Mouse (Mus musculus): Measurements from ENCODE around the gene Bcr. TPM values are rescaled to one million over a fixed set of nuclear protein-coding genes. Genes with fewer than 3 reads are reported as not detected.

Bcr gene
- polyA plus RNA-seq, 1 experiment from 2014 or later = 11.5 TPM

DNA sequence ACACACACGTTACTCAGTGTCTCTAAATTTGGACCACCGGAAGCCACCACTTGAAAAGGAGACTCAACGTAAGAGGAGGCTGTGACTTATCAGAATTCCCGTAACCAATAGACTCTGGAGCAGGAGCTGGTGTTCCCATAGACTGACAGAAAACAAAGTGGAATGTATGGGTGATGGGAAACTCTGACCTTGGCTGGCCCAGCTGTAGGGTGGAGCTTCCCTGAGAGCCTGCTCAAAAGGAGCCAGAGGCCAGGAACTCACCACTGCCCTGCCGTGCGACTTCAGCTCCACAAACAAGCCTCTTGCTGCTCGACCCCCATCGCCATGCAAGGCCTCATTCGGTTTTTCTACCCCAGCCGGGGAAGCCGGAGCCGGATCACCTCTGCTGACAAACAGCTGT is 113.3 kb downstream of the Bcr start:
- Histone ChIP-seq H3K27me3 (replicated peaks) (no peaks in the 10 kb centered on the region), H3K9me3 (no peaks in the 10 kb centered on the region), H3K4me3 (no peak overlapping the region), H3K27ac (no peak overlapping the region), H3K4me1 (no peaks in the 10 kb centered on the region), H3K9ac (no peak overlapping the region), H3K4me2 (replicated peaks) (no peak overlapping the region), H3K36me3 (peaks cover 79% of the 10 kb centered on the region)
- 86% methylated on average over 12 of the region's 12 CpGs for WGBS
- ATAC-seq (ENCODE audit: low FRiP score, low read depth) = no peak

DNA sequence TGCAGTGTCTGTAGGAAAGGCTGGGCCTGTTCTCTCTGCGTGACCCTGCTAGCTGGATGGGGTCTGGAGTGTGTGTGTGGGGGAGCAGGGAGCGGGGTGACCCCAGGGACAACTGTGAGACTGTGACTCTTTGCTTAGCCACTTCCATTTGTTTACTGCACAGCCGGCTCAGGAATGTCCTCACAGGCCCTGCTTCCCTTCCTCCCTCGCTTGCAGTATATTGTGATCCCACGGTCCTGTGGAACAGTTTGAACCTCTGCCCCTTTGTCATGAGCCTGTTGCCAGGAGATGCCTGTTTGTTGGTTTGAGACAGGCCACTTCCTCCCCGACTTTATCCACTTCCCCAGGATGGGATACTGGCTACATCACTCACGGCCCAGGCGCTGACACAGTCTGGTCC is 116.1 kb downstream of the Bcr start:
- H3K27ac ChIP-seq = no peak overlapping the region
- no peaks in the 10 kb centered on the region for H3K9me3 ChIP-seq
- ATAC-seq (ENCODE audit: low FRiP score, low read depth) = no peak
- H3K9ac ChIP-seq = no peak overlapping the region
- no peak overlapping the region for H3K4me2 ChIP-seq (replicated peaks)
- H3K27me3 ChIP-seq (replicated peaks) = no peaks in the 10 kb centered on the region
- no peaks in the 10 kb centered on the region for H3K4me1 ChIP-seq
- no peak overlapping the region for H3K4me3 ChIP-seq
- peaks cover 83% of the 10 kb centered on the region for H3K36me3 ChIP-seq
- WGBS = 81% methylated on average over 8 of the region's 8 CpGs

DNA sequence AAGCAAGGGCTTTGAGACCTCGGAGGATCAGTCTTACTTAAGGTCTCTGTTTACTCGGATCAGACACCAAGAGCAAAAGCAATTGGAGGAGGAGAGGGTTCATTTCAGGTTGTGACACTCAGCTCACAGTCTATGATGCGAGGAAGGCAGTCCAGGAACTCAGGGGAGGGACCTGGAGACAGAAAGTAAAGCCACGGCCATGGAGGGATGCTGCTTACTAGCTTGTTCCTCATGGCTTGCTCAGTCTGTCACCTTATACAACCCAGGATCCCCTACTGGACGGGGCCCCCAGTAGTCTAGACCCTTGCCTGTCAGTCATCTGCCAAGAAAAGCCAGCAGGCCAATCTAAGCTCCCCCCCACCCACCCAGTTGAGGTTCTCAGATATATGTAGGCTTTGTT is 118.5 kb downstream of the Bcr start:
- H3K27ac ChIP-seq = no peak overlapping the region
- H3K4me2 ChIP-seq (replicated peaks) = no peak overlapping the region
- ATAC-seq (ENCODE audit: low FRiP score, low read depth) = no peak
- H3K4me1 ChIP-seq = no peaks in the 10 kb centered on the region
- no peaks in the 10 kb centered on the region for H3K9me3 ChIP-seq
- H3K4me3 ChIP-seq = no peak overlapping the region
- peaks cover 88% of the 10 kb centered on the region for H3K36me3 ChIP-seq
- 96% methylated on average over 5 of the region's 5 CpGs for WGBS
- no peaks in the 10 kb centered on the region for H3K27me3 ChIP-seq (replicated peaks)
- no peak overlapping the region for H3K9ac ChIP-seq

DNA sequence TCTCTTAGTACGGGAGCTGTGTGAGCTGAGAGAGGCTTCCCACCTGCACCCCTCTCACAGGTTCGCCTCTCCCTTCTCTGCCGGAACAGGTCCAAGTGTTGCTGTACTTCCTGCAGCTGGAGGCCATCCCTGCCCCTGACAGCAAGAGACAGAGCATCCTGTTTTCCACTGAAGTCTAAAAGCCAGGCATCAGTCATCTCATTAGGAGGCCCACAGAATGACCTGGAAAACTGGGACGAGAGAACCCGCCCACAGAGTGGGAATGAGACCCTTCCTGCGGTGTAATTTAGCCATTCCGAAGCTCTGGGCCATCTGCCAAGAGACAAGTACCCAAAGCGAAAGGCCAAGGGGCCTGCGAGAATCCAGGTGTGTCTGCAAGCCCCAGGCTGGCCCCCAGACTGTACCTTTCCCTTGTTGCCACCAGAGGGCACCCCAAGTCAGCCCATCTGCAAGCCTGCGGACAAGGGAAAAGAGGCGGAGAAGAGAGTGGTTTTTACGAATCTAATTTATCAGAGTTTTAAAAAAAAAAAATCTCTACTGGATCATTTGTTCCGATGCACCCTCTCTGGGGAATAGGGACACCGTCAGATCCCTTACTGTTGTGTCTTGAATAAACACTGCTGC is 121.9 kb downstream of the Bcr start:
- Histone ChIP-seq H3K36me3 (peaks cover 71% of the 10 kb centered on the region), H3K9me3 (no peaks in the 10 kb centered on the region), H3K27me3 (replicated peaks) (no peaks in the 10 kb centered on the region), H3K4me2 (replicated peaks) (no peak overlapping the region), H3K9ac (no peak overlapping the region), H3K27ac (no peak overlapping the region), H3K4me3 (no peak overlapping the region), H3K4me1 (no peaks in the 10 kb centered on the region)
- 56% methylated on average over 14 of the region's 14 CpGs for WGBS
- no peak; the same call in 1 of the 2 replicates for ATAC-seq (ENCODE audit: low FRiP score, low read depth)

DNA sequence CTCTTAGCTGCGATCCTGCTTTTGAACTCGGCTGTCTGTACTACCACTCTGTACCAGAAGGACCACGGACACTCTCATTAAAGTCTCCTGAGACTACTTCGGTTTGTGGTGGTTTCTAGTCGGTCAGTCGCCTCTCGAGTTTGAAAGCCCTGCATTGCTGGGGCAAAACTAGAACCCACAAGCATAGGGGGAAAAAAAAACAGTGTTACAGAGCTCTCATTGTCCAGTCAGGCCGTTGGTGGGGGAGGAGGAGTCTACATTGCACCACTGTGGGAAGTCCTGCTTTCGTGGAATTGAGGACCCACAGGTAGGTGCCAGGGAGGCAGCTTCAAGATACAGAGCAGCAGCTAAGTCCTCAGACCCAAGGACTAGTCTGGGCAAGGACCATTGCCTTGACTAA is 124.4 kb downstream of the Bcr start:
- WGBS = 88% methylated on average over 9 of the region's 9 CpGs
- no peaks in the 10 kb centered on the region for H3K9me3 ChIP-seq
- peaks cover 45% of the 10 kb centered on the region for H3K36me3 ChIP-seq
- H3K27ac ChIP-seq = no peak overlapping the region
- H3K4me2 ChIP-seq (replicated peaks) = no peak overlapping the region
- no peak overlapping the region for H3K9ac ChIP-seq
- no peak for ATAC-seq (ENCODE audit: low FRiP score, low read depth)
- no peaks in the 10 kb centered on the region for H3K4me1 ChIP-seq
- no peak overlapping the region for H3K4me3 ChIP-seq
- no peaks in the 10 kb centered on the region for H3K27me3 ChIP-seq (replicated peaks)

DNA sequence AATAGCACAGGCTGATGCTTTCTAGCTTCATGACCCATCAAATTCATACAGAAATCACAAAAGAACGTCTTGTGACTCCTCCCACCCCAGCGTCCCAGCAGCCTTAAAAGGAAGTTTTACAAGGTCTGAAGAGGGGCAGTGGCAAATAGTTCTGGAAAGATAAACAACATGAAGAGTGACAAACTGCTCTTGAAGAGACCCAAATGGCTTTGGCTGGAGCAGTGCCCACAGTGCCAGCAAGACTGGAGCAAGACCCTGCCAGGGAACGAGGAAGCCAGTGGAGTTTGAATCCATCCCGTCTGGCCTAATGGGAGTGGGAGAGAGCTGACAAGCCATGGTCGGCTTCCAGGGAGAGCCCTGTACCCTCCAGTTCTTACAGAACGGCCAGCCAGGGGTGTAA is 126.2 kb downstream of the Bcr start:
- no peak overlapping the region for H3K4me2 ChIP-seq (replicated peaks)
- peaks cover 28% of the 10 kb centered on the region for H3K36me3 ChIP-seq
- no peak overlapping the region for H3K4me3 ChIP-seq
- no peak for ATAC-seq (ENCODE audit: low FRiP score, low read depth)
- 59% methylated on average over 6 of the region's 6 CpGs for WGBS
- H3K4me1 ChIP-seq = no peaks in the 10 kb centered on the region
- H3K9me3 ChIP-seq = no peaks in the 10 kb centered on the region
- H3K27me3 ChIP-seq (replicated peaks) = no peaks in the 10 kb centered on the region
- H3K27ac ChIP-seq = no peak overlapping the region
- H3K9ac ChIP-seq = no peak overlapping the region

DNA sequence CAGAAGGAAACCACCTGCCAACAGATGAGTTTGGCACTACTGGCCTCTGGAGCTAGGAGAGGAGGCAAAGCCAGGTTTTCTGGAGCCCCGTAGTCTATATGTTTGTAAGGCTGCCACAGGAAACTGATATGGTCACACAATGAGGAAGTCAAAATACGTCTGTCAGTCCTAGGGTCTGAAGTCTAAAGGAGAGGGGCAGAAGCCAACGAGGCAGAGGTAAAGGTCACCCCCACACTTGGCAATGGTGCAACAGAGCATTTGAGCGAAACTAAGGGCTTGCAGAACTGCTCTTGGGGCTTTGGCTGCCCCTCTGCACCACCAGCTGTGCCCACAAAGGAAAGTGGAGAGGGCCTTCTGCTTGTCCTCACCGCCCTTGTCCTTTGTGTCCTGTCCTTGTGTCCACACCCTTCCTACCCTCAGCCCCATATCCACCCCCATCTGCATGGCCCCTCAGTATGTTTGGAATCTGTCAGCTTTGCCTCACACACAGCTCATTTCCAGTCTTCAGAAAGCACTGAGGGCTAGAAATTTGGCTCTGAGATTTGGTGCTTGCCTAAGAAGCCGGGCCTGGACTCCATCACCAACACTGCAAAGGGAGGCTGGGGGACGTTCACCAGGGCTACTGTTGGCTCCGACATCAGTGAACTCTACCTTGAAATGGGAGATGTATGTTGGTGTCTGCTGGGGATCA is 127.1 kb downstream of the Bcr start:
- no peak overlapping the region for H3K27ac ChIP-seq
- WGBS = 88% methylated on average over 8 of the region's 8 CpGs
- no peaks in the 10 kb centered on the region for H3K27me3 ChIP-seq (replicated peaks)
- no peaks in the 10 kb centered on the region for H3K9me3 ChIP-seq
- peaks cover 21% of the 10 kb centered on the region for H3K36me3 ChIP-seq
- no peak for ATAC-seq (ENCODE audit: low FRiP score, low read depth)
- H3K4me1 ChIP-seq = no peaks in the 10 kb centered on the region
- no peak overlapping the region for H3K9ac ChIP-seq
- no peak overlapping the region for H3K4me2 ChIP-seq (replicated peaks)
- no peak overlapping the region for H3K4me3 ChIP-seq

DNA sequence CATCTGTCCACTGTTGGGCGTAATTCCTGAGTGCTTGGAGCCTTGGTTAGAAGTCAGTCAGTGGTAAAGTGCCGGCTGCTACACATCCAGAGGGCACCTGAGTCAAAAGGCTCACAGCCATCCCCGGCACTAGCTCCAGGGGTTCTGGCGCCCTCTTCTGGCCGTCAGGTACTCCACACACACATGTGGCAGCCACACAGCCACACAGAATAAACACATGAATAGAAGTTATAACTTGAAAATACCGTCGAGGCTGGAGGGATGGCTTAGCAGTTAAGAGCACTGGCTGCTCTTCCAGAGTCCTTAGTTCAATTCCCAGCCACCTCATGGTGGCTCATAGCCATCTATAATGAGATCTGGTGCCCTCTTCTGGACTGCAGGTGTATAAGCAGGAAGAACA is 131.3 kb downstream of the Bcr start:
- Histone ChIP-seq H3K36me3 (no peaks in the 10 kb centered on the region), H3K4me2 (replicated peaks) (no peak overlapping the region), H3K27ac (no peak overlapping the region), H3K27me3 (replicated peaks) (no peaks in the 10 kb centered on the region), H3K9me3 (no peaks in the 10 kb centered on the region; the same call in 1 of the 2 replicates), H3K4me1 (no peaks in the 10 kb centered on the region), H3K4me3 (no peak overlapping the region), H3K9ac (no peak overlapping the region)
- ATAC-seq (ENCODE audit: low FRiP score, low read depth) = no peak
- WGBS = 52% methylated on average over 7 of the region's 7 CpGs

DNA sequence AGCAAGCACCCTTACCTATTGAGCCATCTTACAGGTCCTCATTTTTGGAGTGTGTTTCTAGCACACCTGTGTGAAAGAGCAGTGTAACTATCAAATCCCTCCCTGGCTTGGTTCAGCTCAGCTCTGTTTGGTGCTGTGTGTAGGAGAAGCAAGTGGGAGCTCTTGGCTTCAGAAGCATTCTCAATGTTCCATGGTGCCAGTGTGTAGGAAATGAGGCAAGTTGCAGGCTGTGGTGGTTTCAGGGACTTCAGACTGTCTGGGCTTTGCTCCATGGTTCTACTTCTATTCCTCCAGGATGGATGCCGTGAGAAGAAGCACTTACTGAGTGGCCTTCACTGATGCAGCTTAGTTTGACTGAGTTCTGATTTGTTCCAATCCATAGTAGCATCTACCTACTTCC is 137.4 kb downstream of the Bcr start:
- H3K4me3 ChIP-seq = no peak overlapping the region
- 82% methylated on average over 1 of the region's 1 CpGs for WGBS
- no peaks in the 10 kb centered on the region for H3K36me3 ChIP-seq
- H3K27me3 ChIP-seq (replicated peaks) = no peaks in the 10 kb centered on the region
- H3K4me2 ChIP-seq (replicated peaks) = no peak overlapping the region
- ATAC-seq (ENCODE audit: low FRiP score, low read depth) = no peak
- no peaks in the 10 kb centered on the region; the same call in 1 of the 2 replicates for H3K9me3 ChIP-seq
- H3K9ac ChIP-seq = no peak overlapping the region
- H3K27ac ChIP-seq = no peak overlapping the region
- no peaks in the 10 kb centered on the region for H3K4me1 ChIP-seq

DNA sequence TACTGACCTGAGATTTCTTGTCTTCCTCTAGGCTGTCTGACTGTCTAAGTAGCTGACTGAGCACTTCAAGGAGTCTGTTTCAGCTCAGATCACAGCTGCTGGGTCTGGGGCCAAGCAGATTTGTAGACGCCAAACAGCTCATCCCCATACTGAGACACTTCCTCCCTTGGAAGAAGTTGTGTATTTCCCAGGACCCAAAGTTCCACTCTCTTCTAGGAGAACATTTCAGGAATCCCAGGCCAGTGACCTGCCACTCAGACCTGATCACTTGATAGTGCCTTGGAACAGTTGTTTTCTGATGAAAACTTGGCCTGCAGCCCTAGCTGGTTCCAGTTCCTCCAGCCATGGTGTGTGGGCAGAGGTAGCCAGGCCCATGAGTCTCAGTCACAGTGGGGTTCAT is 140.3 kb downstream of the Bcr start:
- Histone ChIP-seq H3K36me3 (no peaks in the 10 kb centered on the region), H3K4me1 (no peaks in the 10 kb centered on the region), H3K4me2 (replicated peaks) (no peak overlapping the region), H3K9me3 (no peaks in the 10 kb centered on the region), H3K4me3 (no peak overlapping the region), H3K27ac (no peak overlapping the region), H3K27me3 (replicated peaks) (no peaks in the 10 kb centered on the region), H3K9ac (no peak overlapping the region)
- ATAC-seq (ENCODE audit: low FRiP score, low read depth) = no peak
- WGBS = 86% methylated on average over 1 of the region's 1 CpGs

DNA sequence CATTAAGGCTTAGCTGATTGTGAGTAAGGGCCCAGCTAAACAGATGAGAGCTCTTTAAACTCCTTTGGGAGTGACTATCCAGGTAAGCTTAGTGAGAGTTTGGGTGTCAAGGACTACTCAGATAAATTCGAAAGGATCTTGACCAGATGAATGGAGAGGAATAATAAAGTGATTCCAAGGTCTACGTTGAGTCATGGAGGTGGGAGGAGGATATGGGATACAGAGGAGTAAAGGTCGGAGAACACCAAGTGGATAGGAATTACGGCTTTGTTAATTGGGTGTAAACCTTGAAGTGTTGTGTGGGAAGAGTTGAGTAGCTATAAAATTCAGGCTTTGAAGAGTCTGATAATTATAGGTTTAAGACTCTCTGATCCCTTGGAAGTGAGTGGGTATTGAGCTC is 145.8 kb downstream of the Bcr start:
- no peak overlapping the region for H3K27ac ChIP-seq
- 55% methylated on average over 4 of the region's 4 CpGs for WGBS
- ATAC-seq (ENCODE audit: low FRiP score, low read depth) = no peak
- H3K9me3 ChIP-seq = no peaks in the 10 kb centered on the region
- H3K27me3 ChIP-seq (replicated peaks) = no peaks in the 10 kb centered on the region
- no peaks in the 10 kb centered on the region for H3K4me1 ChIP-seq
- H3K4me3 ChIP-seq = no peak overlapping the region
- no peaks in the 10 kb centered on the region for H3K36me3 ChIP-seq
- H3K9ac ChIP-seq = no peak overlapping the region
- H3K4me2 ChIP-seq (replicated peaks) = no peak overlapping the region

DNA sequence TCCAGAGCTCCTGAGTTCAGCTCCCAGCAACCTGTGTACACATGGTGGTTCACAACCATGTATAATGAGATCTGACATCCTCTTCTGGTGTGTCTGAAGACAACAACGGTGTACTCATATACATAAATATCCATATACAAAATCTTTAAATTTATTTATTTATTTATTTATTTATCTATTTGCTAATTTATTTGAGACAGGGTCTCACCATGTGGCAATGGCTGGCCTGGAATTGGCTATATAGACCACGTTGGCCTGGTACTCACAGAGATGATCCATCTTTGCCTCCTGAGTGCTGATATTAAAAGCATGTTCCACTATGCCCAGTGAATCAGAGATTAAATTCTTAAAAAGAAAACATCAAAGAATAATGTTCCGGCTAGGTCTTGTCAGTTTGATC is 150.4 kb downstream of the Bcr start:
- Histone ChIP-seq H3K4me1 (peaks cover 5% of the 10 kb centered on the region; the same call in 1 of the 2 replicates), H3K27me3 (replicated peaks) (no peaks in the 10 kb centered on the region), H3K9ac (no peak overlapping the region), H3K4me2 (replicated peaks) (no peak overlapping the region), H3K36me3 (no peaks in the 10 kb centered on the region), H3K27ac (no peak overlapping the region), H3K9me3 (no peaks in the 10 kb centered on the region), H3K4me3 (no peak overlapping the region)
- WGBS = 89% methylated on average over 3 of the region's 3 CpGs
- ATAC-seq (ENCODE audit: low FRiP score, low read depth) = no peak

Data from neural tube, embryonic 12.5 days (tissue).